Mouse (Mus musculus): ENCODE measurements at regions not wholly inside any gene's neighbourhood (a gene's known extent, or its start where the extent isn't known, plus 50 kb on each side); places are given as distances from the start of the nearest gene placed in this dataset.

GRCm38 (mm10) chrX:132646956-132647355, 1041.8 kb downstream of the Pcdh19 start:
- peak; percentile 9 to 27 for DNase-seq (ENCODE audit: low spot score in 2 of 2)

DNA sequence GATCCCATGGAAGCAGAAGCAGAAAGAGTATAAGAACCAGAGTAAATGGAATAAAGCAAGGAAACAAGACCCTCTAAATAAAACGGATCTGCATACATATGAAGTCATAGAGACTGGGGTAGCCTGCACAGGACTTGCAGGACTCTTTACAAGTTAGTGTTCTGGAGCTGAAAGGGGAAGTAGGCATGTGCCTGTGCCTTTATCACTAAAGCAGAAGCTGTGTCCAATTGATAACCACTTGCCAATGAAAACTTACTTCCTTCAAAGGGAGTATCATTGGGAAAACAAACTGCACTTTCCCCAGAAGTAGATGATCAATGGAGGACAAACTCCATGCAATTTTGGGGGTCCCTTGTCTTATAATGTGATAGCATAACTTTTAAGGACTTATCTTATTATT, 1091.9 kb downstream of the Pcdh19 start:
- DNase-seq (ENCODE audit: low spot score in 2 of 2), result no peak

DNA sequence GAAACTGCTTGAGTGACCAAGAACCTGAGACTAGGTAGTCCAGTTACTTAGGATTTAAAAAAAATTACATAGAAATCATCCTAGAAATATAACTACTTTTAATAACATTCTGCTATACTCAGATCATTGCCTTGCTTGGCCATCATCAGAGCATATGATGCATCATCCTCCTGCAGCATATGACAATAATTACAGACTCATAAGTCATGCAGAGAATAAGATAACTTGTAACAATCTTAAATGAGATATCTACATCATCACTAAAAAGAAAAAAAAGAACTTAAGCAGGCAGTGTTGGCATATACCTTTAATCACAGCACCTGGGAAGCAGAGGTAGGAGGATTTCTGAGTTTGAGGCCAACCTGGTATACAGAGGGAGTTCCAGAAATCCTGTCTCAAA, 1092.4 kb downstream of the Pcdh19 start:
- no peak for DNase-seq (ENCODE audit: low spot score in 2 of 2)

- no peak for DNase-seq (ENCODE audit: low spot score in 2 of 2)
These were observed 1114.7 kb downstream of the Pcdh19 start for GRCm38 (mm10) chrX:132574085-132574484.

Measured in left cerebral cortex, adult 18-20 months (tissue).